Mouse (Mus musculus) cortical plate, adult 2 months (tissue): ENCODE data around the gene Gm26558. TPM values are rescaled to one million over a fixed set of nuclear protein-coding genes. Genes with fewer than 3 reads are reported as not detected.

Experiments used
- H3K27ac ChIP-seq: fragments of 200-500 bp; 2 replicates; pipeline ENCODE4 v1.5.1; 2012; ENCODE audit warnings: low read length, control low read depth, inconsistent platforms; ENCODE audit not compliant: insufficient read depth
- H3K4me1 ChIP-seq: fragments of 200-500 bp; 2 replicates; pipeline ENCODE4 v1.6.1; 2011; ENCODE audit warnings: low read length; ENCODE audit not compliant: control insufficient read depth, insufficient read depth
- H3K4me3 ChIP-seq: fragments of 200-500 bp; 2 replicates; pipeline ENCODE4 v1.5.1; 2011; ENCODE audit warnings: mild to moderate bottlenecking, low read length, control low read depth; ENCODE audit not compliant: insufficient read depth
- CTCF ChIP-seq: fragments of 200-500 bp; IDR thresholded peaks from 2 replicates; pipeline ENCODE4 v1.5.1; 2011; ENCODE audit warnings: mild to moderate bottlenecking, control low read depth, low read length; ENCODE audit not compliant: insufficient read depth; ENCODE audit errors: extremely low read depth
- POLR2A ChIP-seq: fragments of 200-500 bp; IDR thresholded peaks from 2 replicates; pipeline ENCODE4 v1.6.1; 2011; ENCODE audit warnings: mild to moderate bottlenecking, low read length, control low read depth; ENCODE audit not compliant: insufficient read depth; ENCODE audit errors: extremely low read depth
- polyA plus RNA-seq: library from polyadenylated mRNA; depleted of rRNA; stranded (reverse); fragments of >200 nt; gene quantifications from 2 replicates; pipeline ENCODE4 v1.2.3, GENCODE M21; 2012; rRNA removed

Gm26558 gene
- 0.66 and 0.92 TPM in 2 replicates for polyA plus RNA-seq

DNA sequence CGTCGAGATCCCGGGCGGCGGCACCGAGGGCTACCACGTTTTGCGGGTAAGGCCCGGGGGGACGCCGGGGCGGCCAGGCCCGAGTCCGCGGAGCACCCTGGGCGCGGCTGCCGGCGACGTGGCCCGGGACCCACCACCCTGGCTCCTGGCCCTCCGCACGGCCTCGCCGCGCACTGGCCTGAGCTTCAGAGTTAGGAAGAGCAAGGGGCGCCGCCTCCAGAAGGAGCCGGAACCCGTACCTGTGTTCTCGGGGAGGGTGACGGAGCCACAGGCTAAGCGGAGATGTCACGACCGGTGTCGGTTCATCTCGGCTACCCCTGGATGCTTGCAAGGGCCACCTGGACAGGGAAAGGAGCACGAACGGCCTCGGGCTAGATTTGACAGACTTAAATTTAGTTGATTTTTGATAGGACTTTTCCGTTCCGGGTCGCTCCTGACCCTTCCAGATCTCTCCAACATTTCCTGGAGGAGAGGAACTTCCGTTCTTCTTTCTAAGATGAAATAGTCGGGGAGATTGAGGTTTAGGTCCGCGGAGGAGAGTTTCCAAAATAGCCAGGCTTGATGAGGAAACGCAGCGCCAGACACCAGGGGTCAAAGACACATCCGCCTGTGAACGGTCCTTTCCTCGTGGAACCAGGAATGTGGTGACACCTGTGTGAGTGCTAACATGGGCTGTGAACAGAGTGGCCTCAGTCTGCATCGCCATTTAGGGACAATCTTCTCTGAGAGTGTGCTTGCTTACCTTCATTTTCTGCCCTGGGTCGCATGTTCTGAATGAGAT lies at the start of gene Gm26558:
TSS of gene Gm26558 (minus strand) at position 394 of the 781 bp plus-strand sequence.
- peak within 1 kb of the TSS; percentile 78 for H3K27ac ChIP-seq
- TF ChIP-seq CTCF (no peak), POLR2A (no peak)
- H3K4me3 ChIP-seq: peak within 1 kb of the TSS; percentile 72

DNA sequence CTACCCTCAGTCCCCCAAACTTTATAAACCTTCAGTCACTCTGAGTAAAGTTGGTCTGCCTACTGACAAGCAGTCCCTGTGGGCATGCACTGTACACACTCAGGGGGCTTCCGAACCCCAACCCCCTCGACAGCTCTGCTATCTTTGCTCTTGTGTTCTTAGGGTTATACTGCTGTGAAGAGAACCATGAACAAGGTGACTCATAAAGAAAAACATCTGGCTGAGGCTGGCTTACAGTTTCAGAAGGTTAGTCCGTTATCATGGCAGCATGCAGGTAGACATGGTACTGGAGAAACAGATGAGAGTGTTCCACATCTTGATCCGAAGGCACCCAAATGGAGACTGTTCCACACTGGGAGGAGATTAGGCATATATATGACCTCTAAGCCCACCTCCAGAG lies 49.0 kb upstream of the Gm26558 start:
- H3K27ac ChIP-seq: no peak overlapping the region
- no peak overlapping the region for H3K4me3 ChIP-seq
- no peaks in the 10 kb centered on the region for H3K4me1 ChIP-seq
- TF ChIP-seq CTCF (no peak), POLR2A (no peak)

More for the DNA sequence above, at the start of gene Gm26558:
- H3K4me1 ChIP-seq: peaks cover 2% of the 10 kb centered on the region

GRCm38 (mm10) chr2:70710236-70710635 lies 48.3 kb upstream of the Gm26558 start:
- Histone ChIP-seq H3K27ac (no peak overlapping the region), H3K4me3 (no peak overlapping the region), H3K4me1 (no peaks in the 10 kb centered on the region)
- TF ChIP-seq CTCF (no peak), POLR2A (no peak)

DNA sequence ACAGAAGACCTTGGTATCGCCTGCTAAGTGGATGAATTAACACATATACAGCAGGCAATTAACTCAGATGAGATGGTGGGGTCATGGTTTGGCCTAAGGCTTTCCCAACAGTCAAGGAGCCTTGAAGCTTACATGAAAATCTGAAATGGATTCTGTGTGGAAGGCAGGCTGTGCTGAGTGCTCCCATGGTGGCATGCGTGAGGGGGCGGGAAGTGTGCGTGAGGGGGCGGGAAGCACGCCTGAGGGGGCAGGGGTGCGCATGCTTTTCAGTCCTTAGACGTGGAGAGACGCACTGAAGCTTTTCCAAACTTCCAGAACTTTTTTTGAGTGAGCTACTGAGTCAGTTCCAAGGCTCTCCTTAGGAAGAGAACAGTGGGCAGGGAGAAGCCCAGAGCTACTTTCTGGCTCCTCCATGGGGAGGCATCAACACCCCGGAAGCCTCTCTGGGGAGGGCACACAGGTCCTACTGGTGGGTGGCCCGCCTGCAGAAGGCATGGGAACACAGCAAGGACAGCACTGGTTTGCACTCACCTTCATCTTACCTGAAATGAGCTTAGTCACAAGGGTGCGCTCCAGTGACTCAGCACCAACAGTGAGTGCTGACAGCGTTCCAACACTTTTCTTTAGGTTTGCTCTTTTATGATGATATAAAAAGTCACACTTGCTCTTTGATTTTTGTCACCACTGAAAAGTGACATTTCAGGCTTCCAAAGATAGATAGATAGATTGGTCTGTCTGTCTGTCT lies 47.2 kb upstream of the Gm26558 start:
- Histone ChIP-seq H3K27ac (no peak overlapping the region), H3K4me3 (no peak overlapping the region), H3K4me1 (no peaks in the 10 kb centered on the region)
- TF ChIP-seq CTCF (no peak), POLR2A (no peak)

GRCm38 (mm10) chr2:70702403-70702802 lies 40.5 kb upstream of the Gm26558 start:
- TF ChIP-seq POLR2A (no peak), CTCF (no peak)
- Histone ChIP-seq H3K27ac (no peak overlapping the region), H3K4me3 (no peak overlapping the region), H3K4me1 (no peaks in the 10 kb centered on the region)

- H3K4me1 ChIP-seq: no peaks in the 10 kb centered on the region
- H3K4me3 ChIP-seq: no peak overlapping the region
- TF ChIP-seq POLR2A (no peak), CTCF (no peak)
- no peak overlapping the region for H3K27ac ChIP-seq
Observed at GRCm38 (mm10) chr2:70701571-70701970, 39.7 kb upstream of the Gm26558 start.

DNA sequence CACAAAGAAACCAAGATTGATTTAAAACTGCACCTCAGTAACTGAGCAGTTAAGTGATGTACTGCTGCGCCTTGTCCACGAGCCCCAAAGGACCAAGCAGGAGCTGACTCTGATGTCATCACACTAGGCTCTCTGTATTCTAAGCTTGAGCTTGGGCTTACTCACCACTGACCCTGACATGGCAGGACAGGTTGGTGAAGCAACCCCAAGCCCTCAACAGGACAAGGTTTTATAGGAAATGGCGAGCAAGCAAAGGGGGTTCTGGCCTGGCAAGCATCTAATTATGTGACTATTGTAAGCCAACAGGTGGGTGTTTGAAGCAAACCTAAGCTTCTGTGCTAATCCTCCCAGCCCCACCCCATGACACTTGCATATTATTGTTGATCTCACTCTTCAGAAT lies 38.9 kb upstream of the Gm26558 start:
- TF ChIP-seq POLR2A: no peak
- TF ChIP-seq CTCF: no peak
- Histone ChIP-seq H3K4me3 (no peak overlapping the region), H3K27ac (no peak overlapping the region), H3K4me1 (no peaks in the 10 kb centered on the region)

DNA sequence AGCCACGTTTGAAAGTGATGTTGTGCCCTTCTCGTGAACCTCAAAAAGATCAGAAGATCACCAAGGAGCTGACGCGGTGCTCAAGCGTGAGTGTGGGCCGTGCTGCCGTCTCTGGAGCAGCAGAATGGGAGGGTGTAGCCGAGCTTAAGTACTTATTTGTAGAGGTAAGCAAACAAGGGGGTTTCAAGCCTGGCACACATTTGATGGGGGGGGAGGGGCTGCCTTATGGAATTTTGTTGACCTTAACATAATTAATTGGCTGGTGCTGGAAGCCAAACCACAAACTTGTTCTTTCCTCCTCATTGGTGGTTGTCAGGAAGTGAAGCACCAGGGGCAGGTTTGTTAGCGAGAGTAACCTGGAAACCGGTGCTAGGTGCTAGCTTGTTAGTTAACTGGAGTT lies 33.8 kb upstream of the Gm26558 start:
- H3K4me3 ChIP-seq: no peak overlapping the region
- no peak for TF ChIP-seq POLR2A
- TF ChIP-seq CTCF: no peak
- H3K27ac ChIP-seq: no peak overlapping the region
- H3K4me1 ChIP-seq: no peaks in the 10 kb centered on the region

- Histone ChIP-seq H3K4me3 (no peak overlapping the region), H3K27ac (no peak overlapping the region), H3K4me1 (peaks cover 2% of the 10 kb centered on the region; the same call in 1 of the 2 replicates)
- TF ChIP-seq POLR2A (no peak), CTCF (no peak)
Observed at GRCm38 (mm10) chr2:70690195-70690594, 28.3 kb upstream of the Gm26558 start.
